Mouse (Mus musculus) megakaryocyte-erythroid progenitor cell, adult 5-6 weeks (primary cell): ENCODE measurements around the gene Tmem156. TPM values are rescaled to one million over a fixed set of nuclear protein-coding genes. Genes with fewer than 3 reads are reported as not detected.
"Not testable (repeated sequence)": the region's sequence is repeated elsewhere in the genome, so short reads cannot be mapped to it uniquely, and the experiment has no call there.

Experiments used
- ATAC-seq: replicated peaks from 2 replicates; pipeline ENCODE4 v1.8.0; 2016; ENCODE audit warnings: mild to moderate bottlenecking, inconsistent platforms; ENCODE audit not compliant: severe bottlenecking, poor library complexity, low FRiP score, low TSS enrichment
- total RNA-seq, 2 experiments: library from RNA; stranded (forward) in 1 of 2; stranded (reverse) in 1 of 2; fragments of 200-1000, 215-1000 nt in 1 of 2; fragments of >200 nt in 1 of 2; fragmentation: Nextera tagmentation in 1 of 2; gene quantifications; 2 replicates each; pipeline ENCODE4 v1.2.3; 2014 to 2017

Gene Tmem156
- total RNA-seq (2014; fragmentation: Nextera tagmentation) (1.5 and 3.1 TPM in 2 replicates), total RNA-seq (2017) (2.3 and 3.6 TPM in 2 replicates)

GRCm38 (mm10) chr5:65091921-65092320 lies at the start of gene Tmem156:
Tmem156 (minus strand) TSS chr5:65092132.
- ATAC-seq = no peak

DNA sequence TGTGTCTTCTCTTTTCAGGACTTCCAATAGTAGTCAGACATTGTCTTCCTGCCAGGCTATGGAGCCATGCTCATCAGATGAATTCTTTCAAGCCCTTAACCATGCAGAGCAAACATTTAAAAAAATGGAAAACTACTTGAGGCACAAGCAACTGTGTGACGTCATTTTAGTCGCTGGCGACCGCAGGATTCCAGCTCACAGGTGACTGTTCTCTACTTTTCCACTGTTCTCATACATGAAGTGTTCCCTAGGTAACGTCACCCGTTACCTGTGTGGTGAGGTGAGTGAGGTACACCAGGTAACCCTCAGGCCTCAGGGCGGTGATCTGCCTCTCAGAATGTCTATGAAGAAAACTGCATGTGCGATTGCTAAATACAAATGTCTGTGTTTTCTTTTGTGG lies 49.3 kb upstream of the Tmem156 start:
- no peak for ATAC-seq

GRCm38 (mm10) chr5:65137073-65137472 lies 45.1 kb upstream of the Tmem156 start:
- no peak for ATAC-seq

DNA sequence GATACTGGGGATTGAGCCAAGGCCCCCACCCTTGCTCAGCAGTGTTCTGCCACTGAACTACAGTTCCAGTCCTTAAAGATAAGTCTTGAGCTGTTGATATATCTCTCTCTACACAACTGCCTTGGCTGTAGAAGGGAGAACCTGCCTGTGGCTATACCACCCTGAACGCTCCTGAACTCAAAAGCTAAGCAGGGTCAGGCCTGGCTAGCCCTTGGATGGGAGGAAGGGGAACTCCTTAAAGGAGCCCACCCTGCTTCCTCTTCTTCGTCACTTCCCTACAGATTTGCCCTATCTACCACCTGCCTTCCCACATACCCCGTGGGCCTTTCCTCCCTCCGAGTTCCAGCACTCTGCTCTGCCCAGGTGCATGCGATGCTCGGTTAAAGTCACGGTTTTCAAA lies 44.2 kb upstream of the Tmem156 start:
- peak; percentile 80 for ATAC-seq

- no peak for ATAC-seq
Observed at GRCm38 (mm10) chr5:65131211-65131879, 39.4 kb upstream of the Tmem156 start.

DNA sequence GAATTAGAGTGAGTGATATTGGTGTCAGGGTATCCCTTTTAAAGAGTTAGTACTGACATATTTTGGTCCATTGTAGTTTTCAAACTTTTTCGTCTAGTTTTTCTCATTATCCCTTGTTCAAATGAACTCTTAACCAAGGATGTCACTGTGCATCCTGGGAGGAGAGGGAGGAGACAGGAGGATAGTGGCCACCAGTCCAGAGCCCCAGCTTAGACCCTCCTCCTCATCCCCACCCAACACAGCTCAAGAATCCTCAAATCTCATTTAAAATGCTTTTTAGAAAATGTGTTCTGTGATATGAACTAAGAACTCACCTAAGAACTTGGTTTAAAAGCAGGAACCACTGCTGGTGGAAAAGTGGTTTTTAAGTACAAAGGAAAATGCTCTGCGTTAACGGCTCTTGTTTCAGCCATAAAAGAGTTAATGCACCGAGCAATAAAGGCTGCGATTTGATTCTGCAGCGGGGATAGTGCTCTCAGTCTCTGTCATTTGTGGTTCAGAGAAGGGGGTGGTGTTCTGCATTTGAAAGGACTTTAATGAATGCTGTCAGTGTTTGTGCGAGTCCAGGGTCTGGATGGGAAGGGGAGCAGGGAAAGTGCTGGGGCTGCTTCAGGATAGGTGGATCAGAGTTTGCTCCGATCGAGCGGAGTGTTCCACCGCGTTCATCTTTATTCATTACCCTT lies 38.7 kb upstream of the Tmem156 start:
- no peak for ATAC-seq

DNA sequence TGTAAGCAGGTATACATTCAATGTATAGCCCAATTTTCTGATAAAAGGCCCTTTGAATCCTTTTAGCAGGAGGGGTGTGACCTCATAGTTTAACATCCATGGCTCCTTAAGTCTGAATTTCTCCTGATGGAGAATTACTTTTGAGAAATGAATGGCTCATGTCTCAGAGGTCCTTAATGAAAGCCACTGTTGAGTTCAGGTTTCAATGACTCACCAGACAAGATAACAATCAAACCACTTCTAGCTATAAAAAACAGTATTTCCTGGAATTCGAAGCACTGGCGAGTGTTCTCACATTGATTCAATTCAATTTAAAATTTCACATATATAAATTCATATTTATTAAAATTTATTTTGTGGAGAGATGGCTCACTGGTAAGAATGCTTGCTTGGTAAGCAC lies 36.5 kb upstream of the Tmem156 start:
- no peak for ATAC-seq

DNA sequence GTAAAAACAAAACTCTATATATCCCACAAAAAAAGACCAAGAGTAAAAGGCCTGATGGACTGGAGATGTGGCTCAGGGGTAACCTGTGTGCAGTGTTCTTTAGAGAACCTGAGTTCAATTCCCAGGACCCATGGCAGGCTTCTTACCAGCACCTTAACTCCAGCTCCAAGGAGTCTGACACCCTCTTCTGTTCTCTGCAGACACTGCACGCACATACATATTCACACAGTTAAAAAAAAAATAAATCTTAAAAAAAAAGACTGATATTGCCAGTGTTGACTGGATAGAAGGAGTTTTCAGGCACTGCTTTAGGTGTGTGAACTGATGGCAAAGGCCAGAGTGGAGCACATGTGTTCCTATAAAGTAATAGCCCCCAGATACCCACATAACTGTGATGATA lies 34.2 kb upstream of the Tmem156 start:
- no peak for ATAC-seq

DNA sequence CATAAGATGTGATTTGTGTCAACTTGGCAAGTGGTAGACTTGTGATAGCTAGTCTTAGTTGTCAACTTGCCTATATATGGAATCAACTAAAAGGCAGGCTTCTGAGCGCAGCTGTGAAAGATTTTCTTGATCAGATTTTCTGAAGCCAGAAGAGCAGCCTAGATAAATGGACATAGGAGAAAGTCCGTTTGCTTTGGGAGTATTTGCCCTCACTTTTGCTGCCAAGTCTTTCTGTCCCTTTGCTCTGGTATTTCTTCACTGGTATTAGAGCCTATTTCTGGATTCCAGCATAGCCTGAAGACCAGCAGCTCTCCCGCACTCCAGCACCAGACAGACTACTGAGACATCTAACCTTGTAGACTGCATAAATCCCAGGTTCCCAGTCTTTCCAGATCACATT lies 30.7 kb upstream of the Tmem156 start:
- no peak for ATAC-seq

GRCm38 (mm10) chr5:65119918-65120317 lies 28.0 kb upstream of the Tmem156 start:
- ATAC-seq = no peak

- ATAC-seq = no peak
Observed at GRCm38 (mm10) chr5:65119495-65119894, 27.6 kb upstream of the Tmem156 start.

- ATAC-seq = no peak
Observed at GRCm38 (mm10) chr5:65116789-65117188, 24.9 kb upstream of the Tmem156 start.

DNA sequence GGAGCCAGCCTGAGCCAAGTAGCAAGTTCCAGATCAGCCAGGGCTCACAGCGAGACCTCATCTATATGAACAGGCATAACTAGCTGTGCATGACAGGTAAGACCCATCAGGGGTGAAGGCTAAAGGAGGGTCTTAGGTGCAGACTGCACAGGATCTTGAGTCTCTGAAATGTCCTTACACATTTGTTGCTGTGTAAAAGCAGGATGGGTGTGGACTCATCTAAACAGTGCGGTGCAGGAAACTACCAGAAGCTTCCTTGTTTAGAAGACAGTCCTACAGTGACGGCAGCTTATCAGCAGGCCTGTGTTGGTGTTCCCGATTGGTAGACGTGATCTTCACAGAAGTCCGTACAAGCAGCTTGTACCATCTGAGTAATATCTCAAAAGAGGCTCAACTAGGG lies 21.4 kb upstream of the Tmem156 start:
- peak; percentile 57 for ATAC-seq

GRCm38 (mm10) chr5:65112225-65112624 lies 20.3 kb upstream of the Tmem156 start:
- ATAC-seq = not testable (repeated sequence)

DNA sequence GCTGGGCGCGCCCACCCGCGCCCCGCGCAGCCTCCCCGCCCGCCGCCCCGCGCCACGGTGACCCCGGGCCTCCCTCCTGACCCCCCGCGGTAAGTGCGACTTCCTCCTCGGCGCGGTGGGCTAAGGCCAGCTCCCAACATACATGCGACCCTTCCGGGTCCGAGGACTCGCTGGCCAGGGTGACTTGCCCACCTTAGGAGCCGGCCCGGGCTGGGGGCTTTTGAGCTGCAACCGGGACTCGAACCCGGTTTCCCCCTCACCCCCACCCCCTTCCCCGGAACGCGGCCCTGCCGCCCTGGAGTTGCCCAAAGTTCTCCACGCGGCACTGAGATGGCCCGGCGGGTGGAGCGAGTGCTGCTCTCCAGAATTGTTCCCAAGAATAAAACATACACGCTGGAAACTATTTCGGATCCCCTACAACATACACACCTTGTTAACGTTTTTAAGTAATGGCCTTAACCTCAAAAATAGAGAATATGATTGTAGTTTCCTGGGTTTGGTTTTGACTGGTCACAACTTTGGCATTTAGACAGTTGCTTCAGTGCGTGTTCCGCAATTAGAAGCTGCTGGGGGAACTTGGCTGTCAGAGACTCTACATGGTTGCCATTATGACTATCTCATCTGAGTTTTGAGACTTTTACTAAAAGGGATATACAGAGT lies 16.0 kb upstream of the Tmem156 start:
- no peak for ATAC-seq

GRCm38 (mm10) chr5:65106876-65107772 lies 15.2 kb upstream of the Tmem156 start, which contains the start of gene Klhl5:
Klhl5 (plus strand) TSS chr5:65107539.
- ATAC-seq = peak; percentile 85

- ATAC-seq = no peak
Observed at GRCm38 (mm10) chr5:65102641-65103042, 10.7 kb upstream of the Tmem156 start.

DNA sequence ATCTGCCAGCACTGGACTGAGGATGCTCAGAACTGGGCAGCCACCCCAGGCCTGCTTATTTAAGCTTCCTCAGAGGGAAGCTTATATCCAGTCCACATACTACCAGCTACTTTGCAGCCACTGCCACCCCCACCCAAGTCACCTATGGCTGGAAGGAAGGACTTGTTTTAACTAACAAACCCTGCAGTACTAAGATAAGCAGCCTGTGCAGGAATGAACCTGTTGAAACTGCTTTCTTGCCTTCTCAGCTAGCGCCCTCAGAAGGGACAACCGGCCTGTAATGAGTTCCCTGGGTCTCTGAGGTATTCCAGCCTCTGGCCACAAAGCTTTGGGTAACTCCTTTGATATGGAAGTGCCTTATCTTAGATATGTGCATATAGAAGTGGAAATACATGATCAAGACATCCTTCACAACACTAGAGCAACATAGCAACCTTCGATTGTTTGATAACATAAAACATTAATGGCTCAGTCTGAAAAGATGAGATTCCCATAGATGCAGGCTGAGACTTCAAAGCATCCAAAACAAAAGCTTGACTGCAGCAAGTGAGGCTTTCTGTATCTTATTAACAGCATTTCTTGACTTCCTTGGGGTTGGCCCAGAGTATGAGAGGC lies 10.2 kb upstream of the Tmem156 start:
- ATAC-seq = peak; percentile 77

GRCm38 (mm10) chr5:65101621-65102020 lies 9.7 kb upstream of the Tmem156 start:
- ATAC-seq = peak; percentile 49; the same call in 1 of the 2 replicates
